Mouse (Mus musculus) small intestine, adult 2 months (tissue): Measurements from ENCODE around the gene Olfr2. TPM values are rescaled to one million over a fixed set of nuclear protein-coding genes. Genes with fewer than 3 reads are reported as not detected.
A peak's percentile ranks its signal among the peaks of the same experiment; 100 is the strongest.

Source experiments
- H3K27ac ChIP-seq: fragments of 200-500 bp; 2 replicates; pipeline ENCODE4 v1.5.1; 2012; ENCODE audit warnings: low read depth, low read length, control low read depth, inconsistent platforms; ENCODE audit not compliant: insufficient read depth
- H3K27me3 ChIP-seq: fragments of 200-500 bp; 2 replicates; pipeline ENCODE4 v1.6.1; 2012; ENCODE audit warnings: mild to moderate bottlenecking, moderate library complexity, low read length, inconsistent platforms; ENCODE audit not compliant: control insufficient read depth, insufficient read depth
- H3K36me3 ChIP-seq: fragments of 200-500 bp; 2 replicates; pipeline ENCODE4 v1.6.1; 2012; ENCODE audit warnings: mild to moderate bottlenecking, low read length, control low read depth, inconsistent platforms; ENCODE audit not compliant: control insufficient read depth, insufficient read depth
- H3K4me1 ChIP-seq: fragments of 200-500 bp; 2 replicates; pipeline ENCODE4 v1.6.1; 2012; ENCODE audit warnings: low read length, inconsistent platforms, mixed read lengths; ENCODE audit not compliant: control insufficient read depth, insufficient read depth, insufficient read length
- H3K4me3 ChIP-seq: fragments of 200-500 bp; 2 replicates; pipeline ENCODE4 v1.5.1; 2012; ENCODE audit warnings: low read depth, mild to moderate bottlenecking, control low read depth, inconsistent platforms, low read length, moderate library complexity
- CTCF ChIP-seq: fragments of 200-500 bp; IDR thresholded peaks from 2 replicates; pipeline ENCODE4 v1.5.1; 2012; ENCODE audit warnings: low read depth, mild to moderate bottlenecking, control low read depth, inconsistent platforms, low read length, moderate library complexity, mixed read lengths; ENCODE audit not compliant: insufficient replicate concordance, insufficient read length; ENCODE audit errors: extremely low read depth
- POLR2A ChIP-seq: fragments of 200-500 bp; IDR thresholded peaks from 2 replicates; pipeline ENCODE4 v1.6.1; 2012; ENCODE audit warnings: low read depth, mild to moderate bottlenecking, control low read depth, inconsistent platforms, low read length, moderate library complexity
- WGBS: fragments of 180-500 bp; shearing (Covaris S2); methylation state at CpG from one replicate; pipeline ENCODE4 v1.1.7; 2018; 5-methylcytosine and 5-hydroxymethylcytosine counted together
- polyA plus RNA-seq: library from polyadenylated mRNA; depleted of rRNA; stranded (reverse); fragments of >200 nt; gene quantifications from 2 replicates; pipeline ENCODE4 v1.2.3, GENCODE M21; 2012; rRNA removed

The Olfr2 gene
- polyA plus RNA-seq, result not detected in 2 replicates

- H3K27me3 ChIP-seq, result no peaks in the 10 kb centered on the region
- no peak within 1 kb of the TSS for H3K27ac ChIP-seq
- no peak for TF ChIP-seq CTCF
- TF ChIP-seq POLR2A, result no peak
- H3K4me3 ChIP-seq, result no peak within 1 kb of the TSS
- 57% methylated on average over 1 of the region's 1 CpGs for WGBS
- H3K36me3 ChIP-seq, result no peaks in the 10 kb centered on the region
- peaks cover 3% of the 10 kb centered on the region; the same call in 1 of the 2 replicates for H3K4me1 ChIP-seq
Observed at GRCm38 (mm10) chr7:107005972-107006371, at the start of gene Olfr2. Olfr2 (minus strand) TSS chr7:107006072.

- no peak overlapping the region for H3K4me3 ChIP-seq
- H3K27ac ChIP-seq, result no peak overlapping the region
- TF ChIP-seq POLR2A (no peak), CTCF (no peak)
- H3K36me3 ChIP-seq, result no peaks in the 10 kb centered on the region
- H3K27me3 ChIP-seq, result no peaks in the 10 kb centered on the region
- WGBS, result 27% methylated on average over 3 of the region's 3 CpGs
- H3K4me1 ChIP-seq, result peaks cover 3% of the 10 kb centered on the region; the same call in 1 of the 2 replicates
Observed at GRCm38 (mm10) chr7:107047578-107047977, 41.7 kb upstream of the Olfr2 start.

- Histone ChIP-seq H3K36me3 (no peaks in the 10 kb centered on the region), H3K27me3 (no peaks in the 10 kb centered on the region), H3K4me1 (peaks cover 5% of the 10 kb centered on the region; the same call in 1 of the 2 replicates), H3K27ac (no peak overlapping the region), H3K4me3 (no peak overlapping the region)
- no peak for TF ChIP-seq CTCF
- TF ChIP-seq POLR2A, result no peak
- WGBS, result under 1% methylated on average over 5 of the region's 5 CpGs
Observed at GRCm38 (mm10) chr7:107045833-107046232, 40.0 kb upstream of the Olfr2 start.

GRCm38 (mm10) chr7:107044407-107044806 is 38.5 kb upstream of the Olfr2 start:
- no peaks in the 10 kb centered on the region for H3K36me3 ChIP-seq
- TF ChIP-seq POLR2A, result no peak
- TF ChIP-seq CTCF, result no peak
- H3K4me1 ChIP-seq, result peaks cover 5% of the 10 kb centered on the region; the same call in 1 of the 2 replicates
- H3K27ac ChIP-seq, result no peak overlapping the region
- H3K27me3 ChIP-seq, result no peaks in the 10 kb centered on the region
- no peak overlapping the region for H3K4me3 ChIP-seq
- 11% methylated on average over 1 of the region's 1 CpGs for WGBS

GRCm38 (mm10) chr7:107043136-107043535 is 37.3 kb upstream of the Olfr2 start:
- Histone ChIP-seq H3K4me1 (peaks cover 5% of the 10 kb centered on the region; the same call in 1 of the 2 replicates), H3K36me3 (no peaks in the 10 kb centered on the region), H3K27ac (peak overlapping the region; percentile 39; the same call in 1 of the 2 replicates), H3K4me3 (no peak overlapping the region), H3K27me3 (no peaks in the 10 kb centered on the region)
- WGBS, result 24% methylated on average over 3 of the region's 3 CpGs
- TF ChIP-seq POLR2A (no peak), CTCF (no peak)

- H3K27me3 ChIP-seq, result no peaks in the 10 kb centered on the region
- peaks cover 5% of the 10 kb centered on the region; the same call in 1 of the 2 replicates for H3K4me1 ChIP-seq
- TF ChIP-seq CTCF (no peak), POLR2A (no peak)
- 0 out of 2 replicates have a peak overlapping the region, but pooled peaks have one; percentile 26 for H3K27ac ChIP-seq
- H3K36me3 ChIP-seq, result no peaks in the 10 kb centered on the region
- no peak overlapping the region for H3K4me3 ChIP-seq
- 19% methylated on average over 2 of the region's 2 CpGs for WGBS
Observed at GRCm38 (mm10) chr7:107039934-107040563, 34.2 kb upstream of the Olfr2 start.

GRCm38 (mm10) chr7:107030874-107031273 is 25.0 kb upstream of the Olfr2 start, which contains the start of gene Olfr713:
Olfr713 (plus strand) TSS chr7:107031174.
- TF ChIP-seq POLR2A, result no peak
- no peak for TF ChIP-seq CTCF
- 74% methylated on average over 1 of the region's 1 CpGs for WGBS
- H3K36me3 ChIP-seq, result no peaks in the 10 kb centered on the region

GRCm38 (mm10) chr7:107004169-107004568 is 1.7 kb downstream of the Olfr2 start:
- 9% methylated on average over 3 of the region's 3 CpGs for WGBS
- no peak for TF ChIP-seq POLR2A
- no peak for TF ChIP-seq CTCF

More at GRCm38 (mm10) chr7:107030874-107031273, 25.0 kb upstream of the Olfr2 start, which contains the start of gene Olfr713:
- Histone ChIP-seq H3K4me1 (no peaks in the 10 kb centered on the region), H3K4me3 (no peak within 1 kb of the TSS), H3K27ac (no peak within 1 kb of the TSS), H3K27me3 (no peaks in the 10 kb centered on the region)

More at GRCm38 (mm10) chr7:107004169-107004568, 1.7 kb downstream of the Olfr2 start:
- Histone ChIP-seq H3K27ac (no peak overlapping the region), H3K36me3 (no peaks in the 10 kb centered on the region), H3K27me3 (no peaks in the 10 kb centered on the region), H3K4me1 (peaks cover 5% of the 10 kb centered on the region; the same call in 1 of the 2 replicates), H3K4me3 (no peak overlapping the region)
